Mouse (Mus musculus): Measurements from ENCODE around the gene Hoxc13.

DNA sequence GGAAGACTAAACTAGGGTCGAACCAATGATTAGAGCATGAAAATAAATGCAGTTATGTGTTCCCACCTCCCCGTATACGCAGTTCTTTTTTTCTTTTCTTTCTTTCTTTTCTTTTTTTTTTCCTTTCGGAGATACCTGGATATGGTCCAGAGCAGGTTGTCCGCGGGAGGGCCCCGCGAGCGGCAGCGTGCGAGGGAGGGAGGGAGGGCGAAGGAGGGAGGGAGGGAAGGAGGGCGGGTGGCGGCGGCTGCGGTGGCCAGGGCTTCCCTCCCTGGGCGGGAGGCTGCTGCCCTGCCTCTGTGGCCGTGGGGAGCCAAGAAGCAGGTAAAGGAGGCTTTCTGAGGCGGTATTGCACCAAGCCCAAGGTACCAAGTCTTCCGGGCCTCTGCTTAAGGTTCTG lies 55.3 kb downstream of the Hoxc13 start, which contains the start of gene Hoxc9:
- no peak for TF ChIP-seq CTCF (IDR thresholded peaks at IDR 0.05; ENCODE audit: extremely low read depth, insufficient read depth, insufficient read length, insufficient replicate concordance)
- TF ChIP-seq POLR2A (IDR thresholded peaks at IDR 0.05; ENCODE audit: low read depth, low read length) = no peak

Measured in spleen, adult 2 months (tissue).